Mouse (Mus musculus) frontal cortex, postnatal 36 days (tissue): ENCODE data around the gene Fads3.

Source experiments
- DNase-seq, 2 experiments: peaks; one replicate each; pipeline ENCODE4 v3.0.0; 2022; ENCODE audit warnings: low spot score in 2 of 2

Gene Fads3

DNA sequence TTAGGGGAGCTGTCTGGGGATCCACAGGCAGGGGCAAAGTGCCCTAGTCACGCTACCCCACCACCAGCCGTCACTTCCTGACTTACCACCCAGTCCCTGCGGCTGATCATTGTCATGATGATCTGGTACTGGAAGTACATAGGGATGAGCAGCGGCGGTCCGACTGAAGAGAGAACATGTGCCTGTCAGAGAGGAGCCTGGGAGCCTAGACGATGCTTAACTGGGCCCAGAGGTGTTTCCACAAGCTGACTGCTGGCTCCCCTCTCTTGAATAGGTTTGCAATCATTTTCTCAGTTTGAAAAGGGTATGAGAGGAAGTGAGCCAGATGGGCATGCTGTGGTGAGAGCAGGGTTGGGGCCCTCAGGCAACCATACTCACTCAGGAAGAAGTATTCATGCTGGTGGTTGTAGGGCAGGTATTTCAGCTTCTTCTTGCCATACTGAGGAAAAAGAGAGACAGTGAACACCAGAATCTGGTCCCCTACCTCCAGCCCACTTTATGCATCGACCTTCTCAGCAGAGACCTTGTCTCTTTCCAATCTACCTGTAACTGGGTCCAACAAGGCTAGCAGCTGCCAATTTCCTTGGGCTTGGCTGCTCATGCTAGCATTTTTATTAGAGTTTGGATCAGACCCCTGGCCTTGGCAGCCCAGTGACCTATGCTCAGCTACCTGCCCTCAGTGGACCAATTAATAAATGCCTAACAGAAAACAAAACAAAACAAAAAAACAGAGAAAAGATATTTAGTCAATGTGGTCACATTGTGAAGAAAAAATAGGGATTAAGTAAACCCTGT lies 29.0 kb downstream of the Fads3 start:
- DNase-seq = no peak

DNA sequence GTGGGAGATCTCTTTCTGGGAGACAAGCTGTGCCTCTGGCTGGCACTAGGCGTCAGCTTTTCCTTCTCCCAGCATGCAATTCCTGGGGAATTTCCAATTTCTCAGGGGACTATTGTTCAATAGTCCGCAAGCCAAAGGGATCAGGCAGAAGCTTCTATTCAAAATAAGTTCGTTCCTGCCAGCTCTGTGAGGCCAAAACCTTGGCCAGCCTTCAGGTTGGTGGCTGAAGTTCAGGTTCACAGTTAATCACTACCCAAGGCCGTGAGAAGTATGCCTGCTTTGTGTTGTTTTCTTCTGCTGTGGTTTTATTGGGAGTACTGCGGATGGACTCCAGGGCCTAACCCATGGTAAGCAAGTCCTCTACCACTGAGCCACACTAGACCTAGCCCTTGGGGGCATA lies 29.8 kb downstream of the Fads3 start:
- peak in 1 of 2 experiments; percentile 57 for DNase-seq

DNA sequence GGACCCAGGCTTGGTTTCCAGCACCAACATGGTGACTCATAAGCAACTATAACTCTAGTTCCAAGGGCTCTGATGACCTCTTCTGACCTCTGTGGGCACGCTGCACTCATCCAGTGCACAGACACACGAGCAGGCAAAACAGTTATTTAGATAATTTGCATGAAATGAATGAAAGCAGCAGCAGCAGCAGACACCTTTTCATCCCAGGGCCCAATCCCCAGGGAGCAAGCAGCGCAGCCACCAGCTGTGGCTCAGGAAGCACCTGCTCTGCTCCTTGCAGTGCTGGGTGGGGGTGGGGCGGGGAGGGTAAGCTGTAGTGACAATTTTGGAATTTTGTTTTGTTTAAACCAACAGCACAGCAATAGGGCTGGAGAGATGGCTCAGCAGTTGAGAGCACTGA lies 30.5 kb downstream of the Fads3 start:
- no peak for DNase-seq

DNA sequence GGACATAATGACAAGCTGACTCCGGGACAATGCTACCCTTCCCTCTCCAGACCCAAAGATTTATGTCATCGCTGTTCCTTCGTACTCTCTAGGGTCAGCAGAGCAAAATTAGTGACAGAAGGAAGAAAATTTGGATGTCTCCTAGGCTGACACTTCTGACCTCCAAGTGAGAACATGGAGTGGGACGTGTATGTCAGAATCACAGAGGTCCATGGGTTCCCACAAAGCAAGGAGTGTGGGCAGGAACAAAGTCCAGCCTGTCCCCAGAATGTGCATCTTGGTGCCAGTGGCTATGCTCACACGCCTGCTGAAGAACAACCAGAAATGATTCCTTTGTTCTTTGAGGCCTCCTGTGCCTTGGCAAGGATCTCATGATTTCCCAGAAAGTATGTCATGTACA lies 31.8 kb downstream of the Fads3 start:
- DNase-seq = no peak

DNA sequence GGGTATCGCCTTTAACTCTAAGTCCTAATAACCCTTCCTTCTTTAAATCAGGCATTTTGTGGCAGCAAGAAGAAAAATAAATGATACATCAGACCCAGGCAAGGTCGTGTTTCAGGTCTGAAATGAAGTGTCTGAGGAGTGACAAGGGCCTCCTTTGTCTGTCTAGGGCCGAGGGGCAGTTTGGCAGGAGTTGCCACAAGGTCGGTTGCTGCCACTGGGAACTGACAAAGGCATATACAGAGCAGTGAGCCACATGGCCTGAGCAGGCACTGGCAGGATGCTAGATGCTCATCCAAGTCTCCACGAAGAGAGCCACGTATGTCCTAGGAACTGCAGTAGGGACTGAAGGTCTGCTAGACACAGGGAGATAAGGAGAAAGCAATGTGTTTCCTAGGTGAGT lies 37.0 kb downstream of the Fads3 start:
- no peak for DNase-seq

DNA sequence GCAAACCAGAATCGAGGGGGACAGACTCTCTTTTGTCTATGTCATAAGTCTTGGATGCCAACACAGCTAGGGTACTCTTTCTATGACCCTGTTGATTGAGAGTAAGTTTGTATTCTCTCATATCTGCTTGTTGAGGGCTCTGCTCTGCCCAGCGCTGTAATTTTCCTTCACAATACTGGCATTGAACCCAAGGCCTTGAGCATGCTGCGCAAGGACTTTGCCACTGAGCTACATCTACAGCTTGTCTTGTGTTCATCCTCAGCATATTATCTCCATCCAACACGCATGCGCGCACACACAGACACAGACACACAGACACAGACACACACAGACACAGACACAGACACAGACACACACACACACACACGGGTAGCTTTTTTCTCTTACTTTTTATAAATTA lies 39.0 kb downstream of the Fads3 start:
- DNase-seq = no peak

DNA sequence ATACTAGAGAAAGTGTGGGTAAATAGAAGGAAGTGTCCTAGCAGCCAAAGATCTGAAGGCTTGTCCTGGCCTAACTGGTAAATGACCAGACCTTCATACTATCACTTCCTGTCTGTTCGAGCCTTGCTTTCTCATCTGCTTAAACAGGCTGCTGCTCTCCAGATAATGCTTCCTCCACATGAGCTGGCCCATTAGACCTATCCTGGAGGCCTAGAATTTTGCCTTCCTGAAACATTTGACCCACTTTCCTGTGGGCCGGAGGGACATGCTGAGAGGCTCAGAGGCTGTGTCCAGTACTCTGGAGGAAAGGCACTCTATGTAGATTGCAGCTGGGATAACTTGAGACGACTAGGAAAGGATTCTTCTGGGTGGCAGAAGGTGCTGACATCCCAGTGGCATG lies 40.7 kb downstream of the Fads3 start:
- no peak for DNase-seq

DNA sequence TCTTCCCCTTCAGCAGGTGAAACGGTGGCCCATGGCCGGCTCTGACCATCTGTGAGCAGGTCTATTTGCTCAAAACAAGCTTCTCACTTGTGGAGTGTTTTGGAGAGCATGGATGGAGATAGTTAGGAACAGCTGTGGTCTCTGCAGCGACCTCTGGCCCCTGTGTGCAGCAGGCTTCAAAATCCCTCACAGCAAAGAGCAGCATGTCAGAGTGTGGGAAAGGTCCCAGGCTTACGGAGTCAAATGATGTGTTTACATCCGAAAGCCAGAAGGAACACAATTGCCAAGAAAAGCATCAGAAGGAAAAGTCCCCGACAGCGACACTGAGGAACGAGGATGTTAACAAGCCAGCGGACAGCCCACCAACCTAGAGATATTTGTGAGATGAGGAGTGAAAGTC lies 44.1 kb downstream of the Fads3 start:
- no peak for DNase-seq

DNA sequence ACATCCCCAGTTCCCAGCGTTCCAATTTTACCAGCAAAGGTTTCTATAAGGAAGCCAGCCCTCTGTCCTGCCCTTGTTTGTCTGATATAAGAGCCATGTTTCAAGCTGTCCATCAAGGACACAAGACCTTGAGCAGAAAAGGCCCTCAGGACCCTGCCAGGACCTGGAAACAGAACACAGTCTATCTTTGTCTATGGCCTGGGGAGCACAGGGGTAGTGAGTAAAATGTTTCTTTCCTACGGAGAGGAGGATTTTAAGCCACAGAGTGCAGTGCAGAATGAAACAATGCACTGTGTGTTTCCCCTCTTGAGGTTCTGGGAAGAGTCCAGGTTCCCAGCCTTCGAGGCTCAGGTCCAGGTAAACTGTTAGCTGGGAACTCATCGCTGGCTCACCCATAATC lies 45.6 kb downstream of the Fads3 start:
- no peak for DNase-seq

DNA sequence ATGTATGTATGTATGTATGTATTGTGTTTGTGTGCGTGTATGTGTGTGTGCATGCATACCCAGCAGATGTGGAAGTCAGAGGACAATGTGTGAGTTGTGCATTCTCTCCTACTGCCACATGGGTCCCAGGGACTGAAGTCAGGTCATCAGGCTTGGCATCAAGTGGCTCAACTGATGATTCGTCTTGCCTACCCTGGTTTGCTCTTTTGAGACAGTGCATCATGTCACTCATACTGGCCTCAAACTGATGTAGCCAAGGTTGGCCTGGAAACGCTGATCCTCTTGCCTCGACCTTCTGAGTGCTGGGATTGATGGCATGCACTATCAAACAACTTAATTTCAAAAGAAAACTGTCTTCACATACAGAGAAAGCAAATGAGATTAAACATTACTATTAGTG lies 52.5 kb downstream of the Fads3 start:
- no peak for DNase-seq

DNA sequence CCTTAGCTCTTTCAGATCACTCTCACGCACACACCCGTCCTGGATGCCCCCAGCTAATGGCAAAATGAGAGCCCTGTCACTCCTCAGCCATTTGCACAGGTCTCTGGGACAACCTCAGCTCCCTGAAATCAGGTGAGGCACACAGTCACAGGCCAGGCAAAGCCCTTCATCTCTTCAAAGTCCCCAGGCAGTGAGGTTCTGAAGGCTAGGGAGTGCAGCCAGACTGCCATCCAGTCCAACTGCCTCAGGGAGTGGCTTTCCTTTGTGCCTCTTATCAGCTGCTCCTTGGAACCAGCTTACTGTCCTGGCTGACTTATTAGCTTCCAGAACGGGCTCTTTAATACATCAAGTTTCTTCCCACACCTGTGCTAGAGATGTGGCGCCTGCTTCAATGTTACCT lies 53.3 kb downstream of the Fads3 start:
- DNase-seq = no peak

DNA sequence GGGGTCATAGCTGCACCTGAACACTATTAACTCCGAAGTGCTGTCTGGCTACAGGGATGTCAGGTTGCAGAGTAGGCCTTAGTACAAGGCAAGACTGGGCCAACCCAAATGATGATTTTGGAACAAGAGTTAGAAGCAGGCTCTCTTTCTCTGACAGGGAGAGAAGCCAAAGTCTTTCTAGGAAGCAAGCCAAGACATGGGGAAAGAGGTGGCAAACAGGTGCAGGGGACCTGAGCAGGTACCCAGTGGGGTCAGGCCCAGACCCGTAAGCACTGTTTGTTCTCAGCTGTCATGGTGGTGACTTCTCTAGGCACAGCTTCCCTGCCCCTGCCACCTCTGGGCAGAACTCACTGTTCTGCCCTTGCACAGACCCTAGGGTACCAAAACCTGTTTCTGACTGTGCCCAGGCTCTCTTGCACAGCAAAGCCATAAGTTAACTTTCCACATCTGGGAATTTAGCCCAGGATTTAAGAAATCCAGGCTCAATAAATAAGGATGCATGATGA lies 55.1 kb downstream of the Fads3 start:
- DNase-seq = no peak

DNA sequence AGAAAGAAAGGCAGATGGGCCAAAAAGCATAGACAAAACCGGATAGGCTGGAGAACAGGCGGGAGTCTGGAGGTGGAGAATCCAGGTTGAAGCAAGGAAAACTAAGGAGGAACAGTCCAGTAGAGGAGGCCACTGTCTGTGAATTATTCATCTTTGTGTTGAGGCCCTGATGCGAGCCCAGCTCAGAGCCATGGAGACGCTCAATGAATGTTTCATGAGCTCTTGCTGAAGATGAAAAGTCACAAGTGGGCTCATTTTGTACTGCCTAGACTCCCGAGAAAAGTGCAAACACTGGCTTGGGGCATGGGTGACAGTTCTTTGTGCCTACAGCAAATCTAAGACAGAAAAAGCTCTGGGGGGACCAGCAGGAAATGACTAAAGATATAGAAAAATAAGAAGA lies 56.5 kb downstream of the Fads3 start:
- DNase-seq = peak in 1 of 2 experiments; percentile 19

DNA sequence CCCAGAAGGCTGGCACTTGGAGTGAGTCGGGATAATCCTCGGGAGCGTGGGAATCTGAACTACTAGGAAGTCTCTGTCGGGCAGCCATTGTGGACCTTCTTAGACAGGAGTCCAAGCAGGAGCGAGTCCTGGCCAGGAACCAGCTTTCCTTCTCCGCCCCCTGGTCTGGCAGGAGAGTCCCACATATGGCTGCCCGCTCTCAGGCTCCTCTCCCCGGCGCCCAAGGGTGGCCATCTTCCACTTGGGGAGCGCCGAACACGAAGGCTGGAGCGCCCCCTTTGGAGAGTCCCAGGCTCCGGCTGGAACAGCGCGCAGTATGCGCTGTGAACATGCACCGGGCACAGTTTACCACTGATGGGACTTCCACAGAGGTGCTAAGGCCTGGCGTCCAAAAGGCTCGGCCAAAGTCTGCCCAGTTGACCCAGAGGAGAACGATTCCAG lies 59.3 kb downstream of the Fads3 start:
- peak; percentile 59 to 66 for DNase-seq

DNA sequence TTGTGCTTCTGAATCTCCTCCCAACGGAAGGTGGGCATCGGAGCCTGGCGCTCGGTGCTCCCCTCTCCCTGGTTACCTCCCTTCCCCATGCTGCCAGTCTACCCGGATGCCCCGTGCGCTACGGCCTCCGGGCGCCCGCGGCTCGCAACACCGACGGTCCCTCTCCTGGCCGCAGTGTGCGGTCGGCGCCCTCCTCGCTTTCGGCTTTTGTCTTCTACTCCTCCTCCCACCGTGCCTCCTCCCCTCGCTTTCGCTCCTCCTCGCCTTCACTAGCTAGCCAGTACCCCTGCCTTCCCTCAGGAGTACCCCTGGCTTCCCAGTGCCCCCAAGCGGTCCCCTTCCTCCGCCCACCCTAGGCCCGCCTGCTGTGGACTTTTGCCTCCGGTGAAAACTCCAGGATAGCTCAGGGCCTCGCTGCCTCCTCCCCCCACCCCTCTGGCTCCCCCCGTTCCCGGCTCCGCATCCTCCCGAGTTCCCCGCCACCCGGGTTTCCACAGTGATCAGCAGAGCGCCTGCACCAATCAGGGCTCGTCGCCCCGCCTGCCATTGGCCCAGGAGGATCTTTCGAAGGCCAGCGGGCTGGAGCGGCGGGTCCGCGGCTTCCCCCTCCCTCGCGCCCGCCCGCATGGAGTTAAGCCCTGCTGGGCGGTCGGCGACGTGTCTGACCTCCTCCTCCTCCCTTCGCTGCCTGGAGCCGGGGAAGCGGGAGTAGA lies 60.1 kb downstream of the Fads3 start, which contains the start of gene Fads2:
Fads2 (minus strand) TSS at position 406 of the 713 bp plus-strand sequence.
- DNase-seq = peak; percentile 89 to 91

DNA sequence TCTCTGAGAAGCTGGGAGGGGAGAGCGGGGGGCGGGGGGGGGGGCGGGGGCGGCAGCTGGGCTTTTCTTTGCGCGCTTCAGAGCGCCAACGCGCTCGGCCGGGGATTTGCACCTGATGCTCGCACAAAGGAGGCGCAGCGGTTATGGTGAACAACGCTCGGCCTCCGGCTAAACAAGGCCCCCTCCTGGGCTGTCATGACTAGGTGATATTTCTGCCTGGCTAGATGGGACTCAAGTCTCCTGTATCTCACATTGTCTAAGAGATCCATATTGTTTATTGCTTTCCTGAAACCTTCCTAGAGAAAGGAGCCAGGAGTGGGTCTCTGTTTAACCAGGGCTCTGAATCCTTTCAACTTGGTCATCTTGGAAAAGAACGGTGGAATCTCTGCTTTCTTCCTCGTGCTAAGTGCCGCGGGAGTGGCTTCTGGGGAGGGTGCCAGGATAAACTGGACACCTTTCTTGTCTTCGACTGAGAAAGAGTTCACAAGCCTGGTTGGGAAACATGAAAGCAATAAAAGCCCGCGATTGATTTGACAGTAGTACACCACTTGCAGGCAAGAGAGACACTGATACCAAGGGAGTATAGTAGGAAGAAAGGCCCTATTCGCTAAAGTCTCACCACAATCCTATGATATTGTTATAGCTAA lies 60.8 kb downstream of the Fads3 start:
- no peak for DNase-seq

DNA sequence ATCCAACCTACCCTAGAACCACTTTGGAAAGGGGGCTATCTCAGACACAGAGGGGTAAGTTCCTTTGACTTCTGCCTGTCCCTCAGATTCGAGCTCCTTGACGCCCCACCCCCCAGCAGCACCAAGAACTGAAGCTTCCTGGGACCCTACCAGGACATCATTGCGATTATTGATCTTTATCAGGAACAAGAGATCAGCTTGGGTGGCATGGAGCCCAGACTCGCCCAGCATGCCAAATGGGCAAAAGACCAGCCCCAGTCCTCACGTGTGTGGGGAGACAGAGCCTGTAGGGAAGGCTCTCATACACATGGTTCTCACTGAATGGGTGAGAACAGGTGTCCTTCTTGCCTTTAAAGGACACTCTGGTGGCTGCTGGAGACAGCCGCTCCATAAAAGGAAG lies 62.9 kb downstream of the Fads3 start:
- DNase-seq = no peak

DNA sequence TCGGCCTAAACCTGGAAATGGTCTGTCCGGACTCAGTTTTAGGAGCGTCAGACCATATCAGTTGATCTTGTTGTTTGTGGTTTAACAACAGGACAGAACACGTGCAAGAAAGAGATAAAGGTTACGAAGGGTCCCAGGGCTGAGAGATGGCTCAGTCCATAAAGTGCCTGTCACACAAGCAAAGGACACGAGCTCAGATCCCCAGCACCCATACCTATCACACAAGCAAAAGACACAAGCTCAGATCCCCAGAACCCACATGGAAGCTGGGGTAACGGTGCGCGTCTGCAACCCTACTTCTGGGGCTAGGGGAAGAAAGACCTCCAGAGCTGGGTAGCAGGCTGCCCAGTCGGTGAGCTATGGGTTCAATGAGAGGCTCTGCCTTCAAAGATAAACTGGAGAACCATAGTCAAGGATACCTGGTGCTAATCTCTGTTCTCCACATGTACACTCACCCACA lies 63.7 kb downstream of the Fads3 start:
- no peak for DNase-seq

DNA sequence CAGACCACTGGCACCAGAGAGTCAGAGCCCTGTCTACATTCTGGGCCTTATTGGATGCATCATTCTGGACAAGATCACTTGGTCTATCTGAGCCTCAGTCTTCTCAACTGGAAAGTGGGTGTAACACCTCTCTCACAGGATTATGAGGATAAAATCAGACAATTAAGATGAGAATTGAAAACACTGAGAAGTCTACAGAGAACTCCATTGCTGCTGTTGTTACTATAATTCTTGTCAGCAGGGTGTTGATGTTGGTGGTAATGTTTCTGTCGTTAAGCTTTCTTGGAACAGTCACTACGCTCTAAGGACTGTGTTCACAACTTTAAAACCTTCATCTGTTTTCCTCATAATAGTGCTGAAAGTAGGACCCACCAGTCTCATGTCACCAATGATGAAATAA lies 65.3 kb downstream of the Fads3 start:
- no peak for DNase-seq

DNA sequence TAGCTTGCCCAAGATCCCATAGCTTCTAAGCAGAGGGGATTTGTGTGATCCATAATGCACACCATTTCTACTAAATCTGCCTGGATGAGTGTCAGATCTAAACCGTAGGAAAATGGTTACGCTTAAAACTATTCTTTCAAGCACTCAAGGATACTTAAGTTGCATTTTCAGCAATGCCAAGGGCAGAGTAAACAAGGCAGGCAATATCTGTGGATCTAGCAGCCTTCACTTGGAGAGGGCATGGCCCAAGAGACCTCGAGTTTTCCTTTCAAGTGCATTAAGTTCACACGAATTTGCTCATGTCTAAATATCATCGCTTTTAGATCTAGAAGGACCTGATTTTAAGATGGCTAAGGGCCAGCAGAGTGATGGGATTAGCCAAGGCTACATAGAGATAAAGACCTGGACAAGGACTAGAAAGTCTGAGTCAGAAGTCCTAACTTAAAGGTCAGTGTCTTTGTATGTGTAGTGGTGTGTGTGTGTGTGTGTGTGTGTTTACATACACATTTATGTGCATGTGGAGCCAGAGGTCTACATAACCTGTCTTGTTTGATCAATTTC lies 65.8 kb downstream of the Fads3 start:
- DNase-seq = no peak

DNA sequence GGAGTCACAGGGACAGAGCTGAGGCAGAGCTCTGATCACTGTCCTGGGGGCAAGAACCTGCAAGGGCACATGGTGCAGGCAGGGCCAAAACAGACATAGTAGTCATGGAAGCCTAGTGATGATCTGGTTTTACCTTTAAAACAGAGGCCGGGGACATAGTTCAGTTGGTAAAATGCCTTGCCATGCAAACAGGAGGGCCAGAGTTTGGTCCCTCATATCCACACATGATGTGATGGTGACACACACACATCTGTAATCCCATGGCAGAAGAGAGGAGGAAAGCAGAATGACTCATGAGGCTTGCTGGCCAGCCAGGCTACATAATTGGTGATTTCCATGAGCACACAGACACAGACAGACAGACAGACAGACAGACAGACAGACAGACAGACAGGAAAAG lies 66.8 kb downstream of the Fads3 start:
- DNase-seq = no peak

DNA sequence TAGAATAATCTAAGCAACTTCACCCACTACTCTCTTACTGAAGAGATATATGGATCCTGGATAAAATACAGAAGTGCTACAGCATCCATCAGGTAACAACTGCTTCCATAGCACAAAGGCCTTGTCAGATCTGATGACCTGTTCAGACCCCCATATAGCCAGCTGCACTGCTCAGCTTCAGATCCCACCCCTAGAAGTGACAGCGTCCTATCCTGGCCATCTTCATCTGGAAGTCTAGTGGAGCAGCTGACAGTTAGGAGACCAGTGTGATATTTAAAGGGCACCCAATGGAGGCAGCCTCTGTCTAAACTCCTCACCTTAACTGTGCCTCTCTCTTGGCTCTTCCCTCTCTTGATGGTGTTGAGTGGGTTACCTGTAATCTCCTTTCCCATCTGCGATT lies 67.3 kb downstream of the Fads3 start:
- no peak for DNase-seq
